Mouse (Mus musculus) right cerebral cortex, postnatal 10 days (tissue): Measurements from ENCODE around the gene Ptprn2.

Experiments used
- DNase-seq, 2 experiments: peaks; one replicate each; pipeline ENCODE4 v3.0.0; 2021; ENCODE audit warnings: low spot score in 2 of 2

Ptprn2 gene

DNA sequence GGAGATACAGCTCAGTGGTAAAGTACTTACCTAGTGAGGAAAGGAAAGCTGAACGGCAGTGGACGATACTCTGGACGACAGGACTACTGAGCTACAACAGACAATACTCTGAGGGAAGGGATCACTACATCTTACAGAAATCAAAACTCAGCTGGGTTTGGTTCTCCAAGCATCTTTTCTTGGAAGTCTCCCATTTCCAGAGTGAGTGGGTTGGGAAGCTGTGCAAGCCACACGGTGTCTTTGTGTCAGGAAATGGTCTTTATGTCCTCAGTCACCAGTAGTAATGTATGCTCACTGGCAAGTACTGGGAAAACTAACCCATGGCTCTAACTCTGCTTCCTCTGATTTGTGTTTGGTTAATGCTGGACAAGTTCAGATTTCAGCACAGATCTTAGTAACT, 724.9 kb downstream of the Ptprn2 start:
- DNase-seq: no peak

DNA sequence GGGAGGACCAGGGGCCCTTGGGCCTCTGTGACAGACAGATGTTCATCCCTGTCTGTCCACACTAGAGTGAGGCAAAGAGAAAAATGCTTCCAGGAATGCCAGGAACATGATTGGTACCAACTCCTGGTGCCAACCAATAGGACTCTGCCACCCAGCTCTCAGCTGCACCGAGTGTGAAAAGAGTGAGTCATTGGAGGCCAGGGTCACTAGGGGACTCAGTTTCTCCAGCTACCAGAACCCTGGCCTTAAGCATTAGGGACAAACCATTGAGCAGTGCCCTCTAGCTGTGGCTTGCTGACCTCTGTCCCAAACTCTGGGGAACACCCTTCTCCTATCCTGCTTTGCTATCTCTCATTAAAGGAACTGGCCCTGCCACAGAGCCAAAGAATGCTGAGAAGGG, 728.0 kb downstream of the Ptprn2 start:
- DNase-seq: no peak

- peak; percentile 70 to 77 for DNase-seq
These were observed 728.8 kb downstream of the Ptprn2 start for GRCm38 (mm10) chr12:117214272-117214671.

DNA sequence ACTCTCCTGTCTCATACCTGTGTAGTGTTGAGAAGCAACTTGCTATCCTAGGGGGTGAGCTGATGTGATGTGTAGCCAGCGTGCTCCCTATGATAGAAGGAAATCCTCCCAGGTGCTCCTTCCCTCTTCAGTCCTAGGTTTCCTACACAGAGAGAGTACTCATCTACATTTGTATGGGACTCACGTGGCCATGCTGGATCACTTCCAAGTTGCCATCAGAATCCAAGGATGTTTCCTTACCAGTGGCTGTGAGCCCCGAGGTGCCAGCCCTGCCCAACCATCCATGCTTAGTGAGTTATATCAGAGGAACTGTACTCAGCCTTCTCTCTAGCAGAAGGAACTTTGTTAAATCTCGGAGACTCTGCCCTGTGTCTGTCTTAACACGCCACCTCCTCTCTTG, 729.4 kb downstream of the Ptprn2 start:
- DNase-seq: peak; percentile 66 to 71

DNA sequence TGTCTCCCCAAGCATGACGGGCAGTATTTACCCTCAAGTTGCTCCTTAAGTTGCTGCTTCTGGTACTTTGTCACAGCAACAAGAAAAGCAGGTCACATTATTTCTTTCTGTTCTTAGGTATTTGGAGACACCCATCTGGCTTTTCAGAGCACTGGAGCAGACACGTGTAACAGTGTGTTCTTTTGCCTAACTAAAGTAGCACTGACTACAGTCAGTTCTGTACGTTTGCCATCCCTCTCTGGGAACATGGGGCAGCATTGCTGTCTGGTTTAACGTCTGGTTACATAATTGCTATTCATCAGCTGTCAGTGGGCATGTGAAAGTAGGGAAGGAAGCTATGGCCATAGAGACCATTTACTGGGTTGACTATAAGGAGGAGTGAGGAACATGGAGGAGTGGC, 736.4 kb downstream of the Ptprn2 start:
- no peak for DNase-seq

DNA sequence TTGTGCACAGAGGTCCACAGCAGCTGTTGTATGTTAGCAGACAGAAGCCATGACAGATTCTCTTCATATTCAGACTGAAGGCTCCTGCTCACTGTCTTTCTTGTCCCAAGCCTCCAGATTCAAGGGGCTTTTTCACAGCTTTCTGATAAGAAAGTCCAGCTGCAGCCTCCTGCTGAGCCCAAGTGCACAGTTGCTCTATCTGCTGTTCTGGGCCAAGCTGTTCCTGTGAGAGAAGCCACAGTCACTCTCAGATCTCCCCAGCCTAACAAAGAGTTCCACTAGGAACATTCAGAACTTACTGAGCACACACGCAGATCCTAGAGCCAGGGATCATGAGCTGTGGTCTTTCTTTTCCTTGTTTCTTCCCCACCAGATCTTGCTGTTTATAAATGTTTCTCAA, 738.5 kb downstream of the Ptprn2 start:
- no peak for DNase-seq

DNA sequence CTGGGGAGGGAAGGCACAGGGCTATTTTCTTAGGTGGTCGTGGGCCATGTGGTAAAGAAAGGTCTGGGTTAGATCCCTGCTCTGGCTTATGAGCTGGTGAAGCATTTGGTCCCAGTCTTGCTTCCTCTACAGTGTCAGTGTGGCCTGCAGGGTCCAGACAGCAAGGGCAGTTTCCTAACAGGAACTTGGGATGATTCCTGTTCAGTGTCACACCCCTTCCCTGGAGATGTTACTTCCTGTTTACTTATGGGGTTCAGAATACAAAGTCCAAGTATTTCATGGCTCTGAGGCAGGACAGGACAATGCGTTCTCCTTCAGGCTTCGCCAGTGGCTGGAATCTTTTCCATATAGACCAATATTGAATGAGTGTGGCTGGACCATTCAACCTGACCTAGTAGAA, 741.7 kb downstream of the Ptprn2 start:
- no peak for DNase-seq

DNA sequence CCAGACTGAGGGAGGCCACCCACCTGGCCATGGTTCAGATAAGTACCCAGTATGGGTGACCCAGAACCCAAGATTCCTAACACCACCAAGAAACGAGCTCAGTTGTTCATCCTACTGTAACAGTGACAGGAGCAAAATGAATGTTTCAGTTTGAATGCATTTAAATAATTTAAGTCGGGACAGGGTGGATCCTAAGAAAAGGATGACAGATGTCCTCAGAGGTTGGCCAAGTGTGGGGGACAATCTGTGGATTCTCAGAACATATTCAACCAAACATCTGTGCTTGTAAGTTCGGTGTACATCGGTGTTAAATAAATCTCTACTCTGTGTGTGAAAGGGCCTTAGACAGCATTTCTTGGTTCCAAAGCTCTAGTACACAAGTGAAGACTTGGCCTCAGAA, 743.9 kb downstream of the Ptprn2 start:
- no peak for DNase-seq

DNA sequence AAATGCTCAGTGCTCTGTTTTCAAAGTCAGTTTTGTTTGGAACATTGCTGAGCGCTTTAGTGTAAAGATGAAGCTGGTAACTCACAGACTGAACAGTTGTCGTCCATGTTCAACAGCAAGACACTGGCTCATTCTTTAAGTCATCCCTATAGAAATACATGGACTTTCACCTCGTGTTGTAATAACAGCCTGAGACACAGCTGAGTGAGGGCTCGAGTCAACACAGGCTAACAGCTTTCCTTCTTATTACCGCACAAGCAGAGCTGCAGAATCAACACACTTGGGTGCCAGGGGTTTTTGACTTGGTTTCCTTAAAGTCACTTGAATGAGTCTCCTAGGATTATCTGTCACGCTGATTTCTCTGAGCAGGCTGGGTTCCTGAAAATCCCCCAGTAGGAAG, 744.8 kb downstream of the Ptprn2 start:
- DNase-seq: no peak

DNA sequence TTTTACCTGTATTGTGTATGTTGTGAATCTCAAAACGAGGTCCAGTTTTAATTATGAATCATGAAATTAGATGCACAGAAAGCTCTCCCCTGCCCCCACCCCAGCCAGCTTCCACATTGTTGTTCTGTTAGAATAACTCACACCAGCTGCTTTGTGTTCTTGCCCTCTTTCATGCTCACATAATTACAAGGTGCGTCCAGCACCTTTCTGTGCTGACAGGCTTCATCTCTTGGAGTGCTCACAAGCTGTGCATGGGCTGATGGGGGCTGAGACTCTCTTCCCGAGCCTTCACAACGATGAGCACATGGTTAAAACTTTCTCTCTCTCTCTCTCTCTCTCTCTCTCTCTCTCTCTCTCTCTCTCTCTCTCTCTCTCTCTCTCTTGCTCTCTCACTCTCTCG, 746.3 kb downstream of the Ptprn2 start:
- no peak for DNase-seq

DNA sequence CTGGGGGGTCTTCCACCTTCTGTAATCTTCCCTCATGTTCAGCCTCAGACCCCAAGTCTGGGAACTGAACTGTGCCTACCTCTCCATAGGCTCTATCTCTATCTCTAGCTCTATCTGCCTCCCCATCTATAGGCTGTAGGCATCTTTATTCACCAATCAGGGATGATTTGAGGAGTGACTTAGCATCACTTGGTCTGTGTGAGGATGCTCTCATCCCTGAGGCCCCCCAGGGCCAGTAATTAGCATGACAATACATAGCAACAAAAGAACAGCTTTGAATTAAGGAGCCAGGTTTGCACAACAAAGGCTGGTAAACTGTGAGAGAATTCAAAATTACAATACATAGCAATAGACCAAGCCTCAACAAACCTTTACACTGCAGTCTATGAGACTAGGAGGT, 749.6 kb downstream of the Ptprn2 start:
- no peak for DNase-seq

DNA sequence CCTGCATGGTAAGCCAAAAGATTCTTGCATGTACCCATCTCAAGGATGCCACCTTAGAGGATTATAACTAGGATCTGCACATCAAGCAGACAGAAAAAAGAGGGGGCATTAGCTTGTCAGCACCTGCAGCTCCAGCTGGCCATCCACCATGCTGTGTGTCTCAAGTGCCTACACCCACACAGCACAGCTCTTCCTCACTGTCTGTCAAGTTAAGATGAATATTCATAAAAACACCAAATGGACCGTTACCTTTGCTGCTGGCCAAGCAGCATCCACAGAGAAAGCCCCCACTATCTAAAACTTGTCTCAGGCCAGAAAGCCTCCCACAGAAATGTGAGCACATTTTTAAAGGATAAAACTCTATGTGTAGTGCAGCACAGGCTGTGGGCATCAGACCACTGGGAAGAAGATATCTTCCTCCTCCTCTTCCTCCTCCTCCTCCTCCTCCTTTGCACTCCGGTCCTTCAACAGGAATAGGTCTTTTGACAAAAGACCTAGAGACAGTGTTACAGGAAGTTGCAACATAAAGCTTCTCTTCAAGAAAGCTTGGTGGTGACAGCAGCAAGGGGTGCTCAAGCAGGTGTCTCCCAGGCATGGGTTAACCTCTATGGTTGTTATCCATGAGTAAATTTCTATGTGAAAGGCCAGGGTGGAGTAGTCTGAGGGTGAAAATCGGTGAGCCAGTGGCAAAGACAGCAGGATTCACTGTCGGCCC, 750.7 kb downstream of the Ptprn2 start:
- no peak for DNase-seq

DNA sequence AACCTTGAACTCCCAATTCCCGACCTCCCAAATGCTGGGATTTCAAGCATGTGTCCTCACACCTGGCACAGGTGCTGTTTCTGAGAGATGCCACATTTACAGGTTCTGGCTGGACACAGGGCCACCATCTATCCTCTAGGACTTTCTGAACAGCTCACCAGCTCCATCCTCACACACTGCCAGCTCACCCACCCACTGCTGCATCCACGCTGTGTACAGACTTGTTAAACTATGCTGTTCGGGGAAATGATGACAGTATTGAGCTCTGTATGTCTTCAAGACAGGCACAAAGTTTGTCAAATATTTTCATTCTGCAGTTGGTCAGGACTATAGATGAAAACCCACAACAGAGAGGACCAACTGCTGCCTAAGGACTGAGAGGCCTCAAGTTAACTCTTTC, 751.5 kb downstream of the Ptprn2 start:
- no peak for DNase-seq

- no peak for DNase-seq
These were observed 754.6 kb downstream of the Ptprn2 start for GRCm38 (mm10) chr12:117239927-117240715.

DNA sequence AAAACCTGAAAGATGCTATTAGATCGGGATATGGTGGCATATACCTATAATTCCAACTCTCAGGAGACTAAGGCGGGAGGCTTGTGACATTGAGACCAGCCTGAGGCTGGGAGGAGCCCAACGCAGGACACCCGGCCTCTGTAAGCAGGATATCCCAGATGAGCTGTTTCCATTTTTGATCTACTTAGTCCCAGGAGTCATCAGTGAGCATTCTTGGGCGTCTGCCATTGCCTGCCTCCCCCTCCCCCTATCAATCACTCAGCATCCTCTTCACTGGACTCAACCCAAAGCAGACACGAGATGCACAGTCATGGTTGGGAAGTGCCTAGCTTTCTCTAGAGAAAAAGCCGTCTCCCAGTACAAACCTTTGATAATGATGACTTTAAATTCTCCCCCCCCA, 756.7 kb downstream of the Ptprn2 start:
- DNase-seq: no peak

GRCm38 (mm10) chr12:117245885-117246478, 760.5 kb downstream of the Ptprn2 start:
- DNase-seq: no peak

DNA sequence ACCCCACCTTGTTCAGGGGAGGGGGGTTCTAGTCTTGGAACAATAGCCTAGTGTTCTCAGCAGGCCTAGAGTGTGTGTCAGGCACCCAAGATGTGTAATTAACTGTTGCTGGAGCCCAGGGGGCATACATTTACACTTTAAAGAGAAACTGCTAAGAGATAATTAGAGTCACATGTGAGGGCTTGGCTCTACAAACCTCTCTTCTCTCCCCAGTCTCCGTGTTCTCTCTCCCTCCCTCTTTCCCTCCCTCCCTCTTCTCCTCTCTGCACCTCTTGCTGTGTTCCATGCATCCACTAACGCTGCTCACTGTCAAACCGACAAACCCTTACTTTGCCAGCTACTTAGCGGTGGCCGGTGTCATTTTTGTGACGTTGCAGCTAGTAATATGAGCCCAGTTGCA, 764.9 kb downstream of the Ptprn2 start:
- no peak for DNase-seq

GRCm38 (mm10) chr12:117251663-117252425, 766.3 kb downstream of the Ptprn2 start:
- DNase-seq: no peak

- no peak for DNase-seq
These were observed 766.9 kb downstream of the Ptprn2 start for GRCm38 (mm10) chr12:117252426-117252779.

GRCm38 (mm10) chr12:117254356-117254755, 768.8 kb downstream of the Ptprn2 start:
- DNase-seq: peak in 1 of 2 experiments; percentile 47

- DNase-seq: no peak
These were observed 769.8 kb downstream of the Ptprn2 start for GRCm38 (mm10) chr12:117255325-117255724.

- no peak for DNase-seq
These were observed 770.3 kb downstream of the Ptprn2 start for GRCm38 (mm10) chr12:117255776-117256342.
